Mouse (Mus musculus): ENCODE data around the gene Rasl10a.

DNA sequence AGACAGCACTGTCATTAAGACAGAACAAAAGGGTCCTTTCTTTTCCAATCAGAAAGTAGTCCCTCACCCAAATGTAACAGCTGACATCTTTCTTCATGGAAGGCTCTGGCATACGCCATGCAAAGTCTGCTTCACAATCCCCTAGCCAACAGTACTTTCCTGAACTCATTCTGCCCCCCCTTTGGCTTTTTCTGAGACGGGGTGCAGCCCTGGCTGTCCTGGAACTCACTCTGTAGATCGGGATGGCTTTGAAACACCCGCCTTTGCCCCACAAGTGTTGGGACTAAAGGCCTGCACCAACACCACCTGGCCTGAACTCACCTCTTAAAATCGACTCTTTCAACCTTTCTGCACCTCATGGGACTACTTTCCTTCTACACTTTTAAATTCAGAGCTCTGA lies 37.9 kb downstream of the Rasl10a start:
- TF ChIP-seq CTCF (IDR thresholded peaks at IDR 0.05; ENCODE audit: extremely low read depth, insufficient read length, insufficient replicate concordance, low read depth, low read length) (no peak), POLR2A (IDR thresholded peaks at IDR 0.05; ENCODE audit: low read depth, low read length) (no peak)

Measured in small intestine, adult 2 months (tissue).